Mouse (Mus musculus) c-Kit-positive CD71-negative TER-119-negative erythroid progenitor cells, embryonic 14.5 days (primary cell): Measurements from ENCODE around the gene Vmn1r121.
"Not testable (repeated sequence)": the region's sequence is repeated elsewhere in the genome, so short reads cannot be mapped to it uniquely, and the experiment has no call there.

ENCODE experiments used
- DNase-seq: peaks from one replicate; pipeline ENCODE4 v3.0.0-alpha.2; 2013; ENCODE audit warnings: low read depth

The Vmn1r121 gene

GRCm38 (mm10) chr7:21098413-21098812 lies at the start of gene Vmn1r121:
Gene Vmn1r121, minus strand, starts transcription at chr7:21098513.
- DNase-seq = not testable (repeated sequence)

- DNase-seq = not testable (repeated sequence)
Observed at GRCm38 (mm10) chr7:21134028-21134427, 35.7 kb upstream of the Vmn1r121 start, which contains the start of gene Vmn1r122. Gene Vmn1r122, minus strand, starts transcription at chr7:21134128.

- not testable (repeated sequence) for DNase-seq
Observed at GRCm38 (mm10) chr7:21053684-21054083, 44.6 kb downstream of the Vmn1r121 start, which contains the start of gene Vmn1r120. Gene Vmn1r120, minus strand, starts transcription at chr7:21053784.
